Mouse (Mus musculus): ENCODE results near the gene Serpine3. TPM values are rescaled to one million over a fixed set of nuclear protein-coding genes. Genes with fewer than 3 reads are reported as not detected.

The Serpine3 gene
- polyA plus RNA-seq, 1 experiment from 2014 or later, result not detected

GRCm38 (mm10) chr14:62721625-62722024, 58.2 kb downstream of the Serpine3 start:
- no peak for ATAC-seq (ENCODE audit: low read depth)
- Histone ChIP-seq H3K4me3 (ENCODE audit: low read depth, low read length) (no peak overlapping the region), H3K36me3 (ENCODE audit: control insufficient read depth, insufficient read depth, low read length) (0 out of 2 replicates have a peak, but pooled peaks cover 3% of the 10 kb centered on the region), H3K9ac (ENCODE audit: low read depth, low read length) (no peak overlapping the region), H3K27me3 (replicated peaks; ENCODE audit: control insufficient read depth, insufficient read depth, low read length) (no peaks in the 10 kb centered on the region), H3K27ac (replicated peaks; ENCODE audit: low read depth, low read length) (no peak overlapping the region), H3K9me3 (ENCODE audit: control insufficient read depth, low read length) (no peaks in the 10 kb centered on the region), H3K4me1 (ENCODE audit: control insufficient read depth, insufficient read depth, low read length) (no peaks in the 10 kb centered on the region), H3K4me2 (ENCODE audit: low read depth, low read length) (no peak overlapping the region)
- DNase-seq (ENCODE audit: low spot score), result no peak
- 85% methylated on average over 1 of the region's 1 CpGs for WGBS

GRCm38 (mm10) chr14:62724560-62724959, 61.1 kb downstream of the Serpine3 start:
- no peak overlapping the region for H3K4me2 ChIP-seq (ENCODE audit: low read depth, low read length)
- H3K9me3 ChIP-seq (ENCODE audit: control insufficient read depth, low read length), result no peaks in the 10 kb centered on the region
- no peaks in the 10 kb centered on the region for H3K27me3 ChIP-seq (replicated peaks; ENCODE audit: control insufficient read depth, insufficient read depth, low read length)
- no peak overlapping the region for H3K9ac ChIP-seq (ENCODE audit: low read depth, low read length)
- H3K27ac ChIP-seq (replicated peaks; ENCODE audit: low read depth, low read length), result no peak overlapping the region
- DNase-seq (ENCODE audit: low spot score), result no peak
- no peaks in the 10 kb centered on the region for H3K36me3 ChIP-seq (ENCODE audit: control insufficient read depth, insufficient read depth, low read length)
- no peaks in the 10 kb centered on the region for H3K4me1 ChIP-seq (ENCODE audit: control insufficient read depth, insufficient read depth, low read length)
- no peak for ATAC-seq (ENCODE audit: low read depth)
- no peak overlapping the region for H3K4me3 ChIP-seq (ENCODE audit: low read depth, low read length)

- no peaks in the 10 kb centered on the region for H3K27me3 ChIP-seq (replicated peaks; ENCODE audit: control insufficient read depth, insufficient read depth, low read length)
- WGBS, result 84% methylated on average over 1 of the region's 1 CpGs
- H3K4me2 ChIP-seq (ENCODE audit: low read depth, low read length), result no peak overlapping the region
- DNase-seq (ENCODE audit: low spot score) (no peak), ATAC-seq (ENCODE audit: low read depth) (no peak)
- peaks cover 25% of the 10 kb centered on the region for H3K36me3 ChIP-seq (ENCODE audit: control insufficient read depth, insufficient read depth, low read length)
- no peak overlapping the region for H3K9ac ChIP-seq (ENCODE audit: low read depth, low read length)
- no peaks in the 10 kb centered on the region for H3K4me1 ChIP-seq (ENCODE audit: control insufficient read depth, insufficient read depth, low read length)
- H3K9me3 ChIP-seq (ENCODE audit: control insufficient read depth, low read length), result no peaks in the 10 kb centered on the region
- no peak overlapping the region for H3K27ac ChIP-seq (replicated peaks; ENCODE audit: low read depth, low read length)
- H3K4me3 ChIP-seq (ENCODE audit: low read depth, low read length), result no peak overlapping the region
These were observed 68.4 kb downstream of the Serpine3 start for GRCm38 (mm10) chr14:62731902-62732301.

- Histone ChIP-seq H3K27me3 (replicated peaks; ENCODE audit: control insufficient read depth, insufficient read depth, low read length) (no peaks in the 10 kb centered on the region), H3K36me3 (ENCODE audit: control insufficient read depth, insufficient read depth, low read length) (peaks cover 32% of the 10 kb centered on the region), H3K4me3 (ENCODE audit: low read depth, low read length) (no peak overlapping the region), H3K9ac (ENCODE audit: low read depth, low read length) (no peak overlapping the region), H3K9me3 (ENCODE audit: control insufficient read depth, low read length) (no peaks in the 10 kb centered on the region), H3K27ac (replicated peaks; ENCODE audit: low read depth, low read length) (no peak overlapping the region), H3K4me1 (ENCODE audit: control insufficient read depth, insufficient read depth, low read length) (no peaks in the 10 kb centered on the region), H3K4me2 (ENCODE audit: low read depth, low read length) (no peak overlapping the region)
- no peak for DNase-seq (ENCODE audit: low spot score)
- WGBS, result 73% methylated on average over 2 of the region's 2 CpGs
- no peak for ATAC-seq (ENCODE audit: low read depth)
These were observed 70.2 kb downstream of the Serpine3 start for GRCm38 (mm10) chr14:62733666-62734065.

GRCm38 (mm10) chr14:62735646-62736045, 72.2 kb downstream of the Serpine3 start:
- Histone ChIP-seq H3K27ac (replicated peaks; ENCODE audit: low read depth, low read length) (no peak overlapping the region), H3K27me3 (replicated peaks; ENCODE audit: control insufficient read depth, insufficient read depth, low read length) (no peaks in the 10 kb centered on the region), H3K36me3 (ENCODE audit: control insufficient read depth, insufficient read depth, low read length) (peaks cover 38% of the 10 kb centered on the region), H3K9ac (ENCODE audit: low read depth, low read length) (no peak overlapping the region), H3K4me3 (ENCODE audit: low read depth, low read length) (no peak overlapping the region), H3K4me2 (ENCODE audit: low read depth, low read length) (no peak overlapping the region), H3K4me1 (ENCODE audit: control insufficient read depth, insufficient read depth, low read length) (no peaks in the 10 kb centered on the region), H3K9me3 (ENCODE audit: control insufficient read depth, low read length) (no peaks in the 10 kb centered on the region)
- ATAC-seq (ENCODE audit: low read depth) (no peak), DNase-seq (ENCODE audit: low spot score) (no peak)
- WGBS, result 94% methylated on average over 1 of the region's 1 CpGs

Other genes starting within 250 kb of the Serpine3 start
- gene Gucy1b2, start 207.4 kb upstream of the Serpine3 start, polyA plus RNA-seq (2014; fragmentation: Nextera tagmentation; extraction: Ambion mirVana), result 0.10 and 0.15 TPM in 2 replicates
- 3.2 and 3.8 TPM in 2 replicates for gene Fam124a, start 107.9 kb upstream of the Serpine3 start, polyA plus RNA-seq (2014; fragmentation: Nextera tagmentation; extraction: Ambion mirVana)
- 0.28 TPM in 1 of 2 replicates, not detected in the other for gene Gm4131, start 96.7 kb upstream of the Serpine3 start, polyA plus RNA-seq (2014; fragmentation: Nextera tagmentation; extraction: Ambion mirVana)
- 26.6 and 27.0 TPM in 2 replicates for gene Ints6, start 97.5 kb downstream of the Serpine3 start, polyA plus RNA-seq (2014; fragmentation: Nextera tagmentation; extraction: Ambion mirVana)
- gene Wdfy2, start 174.0 kb downstream of the Serpine3 start, polyA plus RNA-seq (2014; fragmentation: Nextera tagmentation; extraction: Ambion mirVana), result 11.6 and 13.7 TPM in 2 replicates